Mouse (Mus musculus): ENCODE results near the gene Slc25a27. TPM values are rescaled to one million over a fixed set of nuclear protein-coding genes. Genes with fewer than 3 reads are reported as not detected.

Gene Slc25a27
- total RNA-seq, 4 experiments from 2014 or later, result 1.3 to 4.1 (median 3.5) TPM

Other genes with a start within 250 kb of the Slc25a27 start
- not detected for gene Mep1a, start 164.4 kb downstream of the Slc25a27 start, total RNA-seq (2022)
- not detected for gene Ankrd66, start 123.6 kb downstream of the Slc25a27 start, total RNA-seq (2022)
- 1 to 10 TPM; 4.5 to 6.1 (median 5.6) TPM for gene Pla2g7, start 99.1 kb downstream of the Slc25a27 start, total RNA-seq (2022)
- gene Tdrd6, start 36.9 kb downstream of the Slc25a27 start, total RNA-seq (2022), result under 1 TPM in 1 of 4 experiments, not detected in 3; 0.03 TPM
- gene Cyp39a1, start 211 bp upstream of the Slc25a27 start, total RNA-seq (2022), result 1 to 10 TPM; 4.3 to 6.4 (median 5.3) TPM
- gene Rcan2, start 134.1 kb upstream of the Slc25a27 start, total RNA-seq (2022), result 100 to 1,000 TPM; 431 to 459 (median 436) TPM